Mouse (Mus musculus): Measurements from ENCODE around the gene Arhgap6. TPM values are rescaled to one million over a fixed set of nuclear protein-coding genes. Genes with fewer than 3 reads are reported as not detected.
A peak's percentile ranks its signal among the peaks of the same experiment; 100 is the strongest.

The Arhgap6 gene
- polyA plus RNA-seq (2012; rRNA removed): 8.7 and 11.2 TPM in 2 replicates

DNA sequence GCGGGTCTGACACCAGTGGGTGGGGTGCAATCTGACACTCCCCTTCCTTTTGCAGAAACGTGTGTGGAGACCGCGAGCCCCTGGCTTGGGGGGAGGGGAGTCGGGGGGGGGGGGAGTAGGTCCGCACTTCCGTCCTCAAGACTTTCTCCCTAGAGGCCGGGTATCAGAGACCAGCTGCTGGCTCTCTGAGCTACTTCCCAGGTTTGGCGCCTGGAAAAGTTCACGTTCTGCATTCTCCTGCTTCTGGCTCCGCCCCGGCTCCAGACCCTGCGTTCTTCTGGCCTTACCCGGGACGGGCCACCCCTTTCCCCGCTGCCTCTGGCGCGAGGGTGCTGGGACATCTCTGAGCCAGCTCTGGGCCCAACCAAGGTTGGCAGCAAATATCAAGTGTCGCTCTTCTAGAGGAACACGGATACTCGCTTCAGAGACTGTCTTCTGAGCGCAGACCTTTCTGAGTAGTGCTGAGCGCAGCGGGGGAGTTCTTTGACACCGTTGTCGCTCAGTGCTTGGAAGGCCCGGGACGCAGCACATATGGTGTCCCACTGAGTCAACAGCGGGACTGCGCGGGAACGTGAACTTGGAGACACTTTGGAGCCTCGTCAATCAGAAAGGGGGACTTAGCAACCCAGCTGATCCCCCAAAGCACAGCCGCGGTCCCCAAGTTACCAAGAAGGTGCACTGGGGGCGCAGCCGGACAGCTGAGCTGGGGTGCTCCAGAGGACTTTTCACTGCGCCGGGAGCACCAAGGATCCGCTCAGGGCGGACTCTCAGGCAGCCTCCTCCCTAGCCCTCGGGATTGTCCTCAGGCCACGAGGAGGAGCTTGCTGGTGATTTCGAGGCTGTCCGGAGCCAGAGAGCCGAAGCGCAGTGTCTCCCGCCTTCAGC is at the start of gene Arhgap6:
Gene Arhgap6, plus strand, starts transcription at position 126 of the 885 bp plus-strand sequence.
- DNase-seq (ENCODE audit: low spot score): peak; percentile 25

DNA sequence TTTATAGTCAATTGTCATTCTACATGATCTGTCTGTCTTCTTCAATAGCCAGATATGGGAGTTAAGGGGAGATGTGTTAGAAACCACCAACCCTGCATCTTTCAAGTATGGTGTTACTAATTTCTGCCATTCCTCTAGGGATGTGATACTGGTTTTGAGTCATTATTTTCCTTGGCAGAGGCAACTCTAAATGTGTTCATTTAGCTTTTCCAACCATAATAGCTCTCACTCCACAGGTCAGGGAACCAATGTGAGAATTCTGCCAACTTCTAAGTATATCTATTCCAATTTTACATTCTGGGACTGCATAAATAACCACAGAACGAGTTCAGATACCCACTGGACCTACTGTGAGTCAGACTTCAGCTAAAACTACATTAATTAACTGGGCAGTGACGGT is 47.9 kb upstream of the Arhgap6 start:
- DNase-seq (ENCODE audit: low spot score): no peak

DNA sequence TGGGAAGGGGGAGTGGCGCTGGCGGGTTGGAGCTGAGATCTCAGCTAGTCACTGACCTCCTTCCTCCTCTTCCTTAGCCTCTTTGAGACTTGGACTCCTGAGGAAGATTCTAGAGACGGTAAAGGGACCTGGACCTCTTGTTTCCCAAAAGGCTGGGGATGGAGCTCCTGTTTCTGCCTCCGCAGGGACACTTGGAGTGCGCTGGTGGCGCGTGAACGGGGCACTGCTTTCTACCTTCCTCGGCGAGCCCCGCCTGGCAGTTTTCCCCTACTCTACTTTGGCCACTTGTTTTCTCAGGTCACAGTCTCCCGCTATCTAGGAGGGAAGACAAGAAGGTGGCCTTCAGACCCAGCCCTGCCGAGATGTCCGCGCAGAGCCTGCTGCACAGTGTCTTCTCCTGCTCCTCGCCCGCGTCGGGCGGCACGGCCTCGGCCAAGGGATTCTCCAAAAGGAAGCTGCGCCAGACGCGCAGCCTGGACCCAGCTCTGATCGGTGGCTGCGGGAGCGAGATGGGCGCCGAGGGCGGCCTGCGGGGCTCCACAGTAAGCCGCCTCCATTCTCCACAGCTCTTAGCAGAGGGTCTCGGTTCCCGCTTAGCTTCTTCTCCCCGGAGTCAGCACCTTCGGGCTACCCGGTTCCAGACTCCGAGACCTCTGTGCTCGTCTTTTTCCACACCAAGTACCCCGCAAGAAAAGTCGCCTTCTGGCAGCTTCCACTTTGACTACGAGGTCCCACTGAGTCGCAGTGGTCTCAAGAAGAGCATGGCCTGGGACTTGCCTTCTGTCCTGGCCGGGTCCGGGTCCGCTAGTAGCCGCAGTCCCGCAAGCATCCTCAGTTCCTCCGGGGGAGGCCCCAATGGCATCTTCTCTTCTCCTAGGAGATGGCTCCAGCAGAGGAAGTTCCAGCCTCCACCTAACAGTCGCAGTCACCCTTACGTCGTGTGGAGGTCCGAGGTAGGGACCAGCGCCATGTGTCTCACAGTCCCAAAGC is 1.3 kb downstream of the Arhgap6 start:
- DNase-seq (ENCODE audit: low spot score): peak; percentile 23

DNA sequence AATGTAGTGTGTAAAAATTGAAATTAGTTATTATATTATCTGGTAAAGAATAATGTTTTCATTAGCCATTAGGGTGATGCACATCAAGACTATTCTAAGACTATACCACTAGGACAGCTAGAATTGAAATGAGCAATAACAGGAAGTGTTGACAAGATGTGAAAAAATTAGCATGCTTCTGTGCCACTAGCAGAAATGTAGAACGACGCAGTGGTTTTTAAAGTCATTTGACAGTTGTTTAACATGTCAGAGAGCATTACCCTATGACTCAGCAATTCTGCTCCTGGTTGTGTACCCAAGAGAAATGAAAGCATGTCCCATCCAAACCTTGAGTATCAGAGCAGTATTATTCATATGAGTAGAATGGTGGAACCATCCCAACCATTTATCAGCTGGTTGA is 9.8 kb downstream of the Arhgap6 start:
- DNase-seq (ENCODE audit: low spot score): no peak

DNA sequence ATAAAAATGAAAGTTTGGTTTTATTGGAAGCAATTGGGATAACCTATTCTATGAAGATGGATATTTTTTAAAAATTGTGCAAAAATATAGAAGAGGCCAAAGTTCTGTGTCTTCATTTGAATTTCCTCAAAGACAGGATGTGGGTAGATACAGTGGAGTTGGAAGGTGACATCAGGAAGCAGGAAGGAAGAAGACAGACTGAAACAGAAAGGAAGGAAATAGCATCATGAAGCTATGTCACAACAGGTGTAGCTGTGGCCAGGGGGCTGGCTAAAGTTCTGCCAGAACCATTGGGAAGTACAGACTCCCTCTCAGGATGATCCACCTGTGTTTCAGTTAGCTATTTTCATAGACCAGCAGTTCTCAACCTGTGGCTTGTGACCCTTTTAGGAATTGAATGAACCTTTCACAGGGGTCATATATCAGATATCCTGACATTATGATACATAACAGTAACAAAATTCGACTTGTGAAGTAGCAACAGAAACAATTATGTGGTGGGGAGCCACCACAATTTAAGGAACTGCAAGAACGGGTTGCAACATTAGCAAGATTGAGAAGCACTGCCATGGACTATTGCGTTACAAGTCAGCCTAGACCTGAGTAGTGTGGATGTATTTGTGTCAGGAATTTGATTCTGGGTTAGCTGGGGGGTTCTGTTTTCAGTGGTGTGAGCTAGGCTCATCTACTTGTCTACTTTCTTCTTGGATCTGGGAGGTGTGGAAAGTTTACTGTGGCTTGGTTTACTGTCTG is 15.8 kb downstream of the Arhgap6 start:
- DNase-seq (ENCODE audit: low spot score): no peak

DNA sequence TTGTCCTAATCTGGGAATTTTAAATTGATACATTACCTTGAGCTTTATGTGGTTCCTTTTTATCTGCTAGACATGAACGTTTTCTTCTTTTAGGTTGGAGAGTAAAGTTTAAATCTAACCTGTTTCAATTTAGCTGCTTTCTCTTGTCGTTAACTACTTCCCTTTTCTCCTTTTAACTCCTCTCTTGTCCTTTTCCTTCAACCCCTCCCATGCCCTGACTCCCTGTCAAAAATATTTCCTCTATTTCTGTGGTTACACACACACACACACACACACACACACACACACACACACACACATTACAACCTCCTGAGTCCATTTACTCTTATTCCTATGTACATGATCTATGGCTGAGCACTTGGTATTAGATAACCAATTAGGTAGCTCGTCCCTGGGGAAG is 24.0 kb downstream of the Arhgap6 start:
- DNase-seq (ENCODE audit: low spot score): no peak

DNA sequence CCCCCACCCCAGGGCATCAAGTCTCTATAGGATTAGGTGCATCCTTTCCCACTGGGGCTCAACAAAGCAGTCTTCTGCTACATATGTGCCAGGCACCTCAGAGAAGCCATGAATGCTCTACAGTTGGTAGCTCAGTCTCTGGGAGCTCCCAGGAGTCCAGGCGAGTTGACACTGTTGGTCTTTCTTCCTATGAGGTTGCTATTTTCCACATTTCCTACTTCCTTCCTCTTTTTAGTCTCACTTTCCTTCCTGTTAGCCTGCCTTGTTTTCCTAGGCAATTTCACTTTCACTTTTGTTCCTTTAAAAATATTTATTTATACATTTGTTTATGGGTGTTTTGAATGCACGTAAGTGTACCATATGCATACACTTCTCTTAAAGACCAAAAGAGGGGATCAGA is 29.3 kb downstream of the Arhgap6 start:
- no peak for DNase-seq (ENCODE audit: low spot score)

DNA sequence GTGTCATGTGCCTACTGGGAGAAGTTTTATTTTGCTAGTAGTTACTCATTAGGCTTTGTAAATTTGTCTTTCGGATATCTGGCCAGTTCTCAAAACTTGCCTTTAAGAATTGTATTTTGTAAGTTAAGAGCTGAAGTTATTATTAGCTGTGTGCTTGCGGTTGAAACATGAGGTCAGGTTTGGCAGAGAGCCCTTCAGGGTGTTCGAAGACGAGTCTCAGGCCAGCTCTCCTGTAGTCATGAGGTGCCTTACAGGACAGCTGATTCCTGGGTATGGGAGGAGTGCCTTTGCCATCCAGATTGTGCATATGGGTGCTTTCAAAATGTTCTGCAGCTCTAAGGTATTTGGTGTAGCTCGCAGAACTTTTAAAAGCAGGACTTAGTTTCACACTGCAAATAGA is 37.4 kb downstream of the Arhgap6 start:
- DNase-seq (ENCODE audit: low spot score): no peak

DNA sequence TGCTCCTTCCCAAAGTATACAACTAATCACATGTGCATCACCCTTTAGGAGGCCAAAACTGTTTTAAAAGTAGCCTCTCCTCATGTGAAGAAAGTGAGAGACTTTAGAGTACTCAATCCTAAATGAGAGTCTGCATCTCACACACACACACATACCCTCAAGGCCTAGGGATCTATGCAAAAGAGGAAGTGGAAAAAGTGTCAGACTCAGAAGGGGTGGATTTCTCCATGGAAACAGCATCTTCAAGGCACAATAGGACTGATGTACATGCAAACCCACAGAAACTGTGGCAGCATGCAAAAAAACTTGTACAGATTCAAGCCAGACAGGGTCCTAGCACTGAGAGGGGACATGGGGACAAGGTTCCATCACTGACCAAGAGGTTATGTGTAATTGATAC is 53.2 kb downstream of the Arhgap6 start:
- DNase-seq (ENCODE audit: low spot score): no peak

DNA sequence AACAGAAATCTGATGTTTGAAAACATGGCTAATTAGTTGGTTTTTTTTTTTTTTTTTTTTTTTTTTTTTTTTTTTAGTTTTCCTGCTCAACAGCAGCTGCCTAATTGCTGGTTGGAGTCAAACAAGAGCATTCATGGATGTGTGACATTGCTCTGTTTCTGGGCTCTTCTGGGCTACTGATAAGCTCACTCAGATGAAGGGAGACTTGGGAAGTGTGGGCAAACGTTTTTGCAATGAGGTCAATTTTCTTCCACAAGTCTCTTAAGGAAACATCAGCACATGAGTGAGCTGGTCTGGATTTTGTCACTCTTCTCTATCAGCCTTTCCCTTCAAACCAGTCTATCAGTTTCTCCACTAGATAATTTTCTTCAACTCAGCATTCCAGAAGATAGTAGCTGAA is 79.8 kb downstream of the Arhgap6 start:
- no peak for DNase-seq (ENCODE audit: low spot score)

DNA sequence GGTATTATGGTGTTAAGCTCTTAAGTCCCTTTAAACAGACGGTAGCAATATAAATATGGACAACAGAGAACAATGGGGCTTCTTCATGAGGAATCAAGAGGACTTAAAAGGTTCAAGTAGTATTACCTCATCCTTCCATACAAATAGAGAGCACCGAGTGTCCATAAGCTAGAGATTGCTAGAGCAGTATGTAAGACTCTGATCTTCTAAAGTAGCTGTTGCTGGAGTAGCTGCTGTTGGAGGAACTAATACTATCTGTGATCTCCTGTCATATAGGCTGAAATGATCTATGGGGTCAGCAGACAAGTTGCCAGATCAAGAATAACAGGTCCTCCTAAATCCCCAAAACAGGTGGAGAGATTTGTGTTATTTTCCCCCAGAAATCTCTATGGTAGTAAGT is 108.7 kb downstream of the Arhgap6 start:
- DNase-seq (ENCODE audit: low spot score): no peak

DNA sequence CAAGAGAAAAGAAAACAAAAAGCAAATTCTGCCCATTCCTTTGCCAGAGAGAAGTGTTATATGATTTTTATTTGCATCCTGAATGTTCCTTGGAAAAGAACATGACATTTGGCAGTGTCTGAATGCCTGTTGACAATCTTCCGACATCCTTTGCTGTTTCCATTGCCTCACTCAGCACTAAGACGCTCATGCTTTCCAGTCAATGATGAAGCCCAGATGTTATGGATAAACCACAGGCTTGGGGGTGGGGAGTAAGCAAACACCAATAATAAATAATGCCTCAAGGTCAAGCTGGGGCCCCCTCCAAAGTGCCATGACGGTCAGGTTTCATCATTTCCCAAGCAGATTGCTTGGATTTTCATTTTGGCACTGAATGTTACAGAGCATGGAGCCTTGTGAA is 109.2 kb downstream of the Arhgap6 start:
- no peak for DNase-seq (ENCODE audit: low spot score)

DNA sequence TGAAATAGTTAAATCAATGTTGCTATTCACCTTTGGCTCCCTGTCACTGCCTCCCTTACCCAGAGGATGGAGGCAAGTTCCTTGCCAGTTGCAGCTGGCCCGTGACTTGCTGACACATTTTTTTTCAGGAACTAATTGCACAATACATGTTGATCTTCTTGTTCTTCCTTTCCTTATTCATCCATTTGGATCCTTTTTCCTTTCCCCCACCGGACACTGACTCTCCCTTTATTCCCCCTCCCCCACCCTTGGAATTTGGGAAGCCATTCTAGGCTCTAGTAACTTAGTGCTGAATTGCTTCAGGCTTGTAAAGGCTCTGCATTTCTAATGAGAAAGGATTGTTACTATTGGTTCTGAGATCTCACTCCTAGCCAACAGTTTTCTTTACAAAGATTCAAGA is 112.7 kb downstream of the Arhgap6 start:
- DNase-seq (ENCODE audit: low spot score): no peak

DNA sequence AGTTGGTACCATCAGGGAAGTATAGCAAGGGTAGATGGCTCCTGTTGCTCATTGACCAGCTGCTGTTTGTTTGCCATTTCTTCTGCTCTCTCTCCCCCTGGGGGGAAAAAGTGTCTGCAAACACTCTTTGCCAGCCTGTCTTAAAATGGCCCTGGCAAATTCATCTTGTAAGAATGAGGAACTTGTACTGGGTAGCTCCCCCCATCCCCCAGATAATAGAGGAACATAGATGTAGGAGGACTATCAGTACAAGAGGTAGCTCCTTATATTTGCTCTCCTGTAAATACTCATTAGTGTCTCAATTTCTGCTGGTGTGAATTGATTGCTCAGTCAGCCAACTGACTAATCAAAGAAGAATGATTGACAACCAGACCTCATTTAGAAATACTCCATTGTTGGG is 118.6 kb downstream of the Arhgap6 start:
- no peak for DNase-seq (ENCODE audit: low spot score)

DNA sequence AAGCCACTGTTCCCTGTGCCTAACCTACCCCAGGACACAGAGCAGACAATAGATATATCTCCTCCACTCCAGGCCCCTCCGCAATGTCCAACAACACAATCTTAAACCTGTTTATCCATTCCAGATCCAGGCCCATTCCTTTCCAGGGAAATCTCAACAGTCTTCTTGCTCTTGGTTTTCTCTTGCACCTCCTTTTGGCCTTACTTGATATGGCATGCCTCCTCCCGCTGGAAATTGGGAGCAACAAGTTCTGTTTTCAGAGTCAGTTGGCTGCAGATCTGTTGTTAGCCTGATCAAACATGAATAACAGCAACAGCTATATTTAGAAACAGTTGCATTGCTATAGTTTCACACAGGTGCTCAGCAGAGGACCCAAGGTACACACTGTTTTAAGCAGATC is 126.0 kb downstream of the Arhgap6 start:
- DNase-seq (ENCODE audit: low spot score): no peak

DNA sequence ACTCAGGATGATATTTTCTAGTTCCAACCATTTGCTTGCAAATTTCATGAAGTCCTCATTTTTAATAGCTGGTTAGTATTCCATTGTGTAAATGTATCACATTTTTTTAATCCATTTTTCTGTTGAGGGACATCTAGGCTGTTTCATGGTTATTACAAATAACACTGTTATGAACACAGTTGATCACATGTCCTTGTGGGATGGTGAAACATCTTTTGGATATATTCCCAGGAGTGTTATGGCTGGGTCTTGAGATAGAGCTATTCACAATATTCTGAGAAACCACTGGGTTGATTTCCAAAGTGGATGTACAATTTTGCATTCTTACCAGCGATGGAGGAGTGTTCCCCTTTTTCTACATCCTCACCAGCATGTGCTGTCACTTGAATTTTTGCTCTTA is 137.5 kb downstream of the Arhgap6 start:
- DNase-seq (ENCODE audit: low spot score): no peak

DNA sequence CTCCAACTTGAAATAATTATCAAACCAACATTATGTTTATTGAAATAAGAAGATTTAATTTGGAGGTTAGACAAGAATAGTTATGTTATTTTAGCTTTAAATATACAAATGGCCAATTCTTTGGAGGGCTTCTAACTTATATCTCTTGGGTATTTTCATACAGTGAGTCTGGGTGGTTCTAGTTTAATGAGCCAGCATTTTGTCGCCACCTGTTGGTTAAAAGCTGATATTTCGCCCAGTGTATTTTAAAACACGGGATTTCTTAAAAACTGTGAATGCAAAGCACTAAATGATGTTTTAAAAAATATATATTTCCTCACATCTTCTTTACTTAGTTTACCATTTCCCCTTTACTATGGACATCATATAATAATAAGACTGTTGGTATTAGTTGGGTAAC is 140.5 kb downstream of the Arhgap6 start:
- DNase-seq (ENCODE audit: low spot score): no peak

DNA sequence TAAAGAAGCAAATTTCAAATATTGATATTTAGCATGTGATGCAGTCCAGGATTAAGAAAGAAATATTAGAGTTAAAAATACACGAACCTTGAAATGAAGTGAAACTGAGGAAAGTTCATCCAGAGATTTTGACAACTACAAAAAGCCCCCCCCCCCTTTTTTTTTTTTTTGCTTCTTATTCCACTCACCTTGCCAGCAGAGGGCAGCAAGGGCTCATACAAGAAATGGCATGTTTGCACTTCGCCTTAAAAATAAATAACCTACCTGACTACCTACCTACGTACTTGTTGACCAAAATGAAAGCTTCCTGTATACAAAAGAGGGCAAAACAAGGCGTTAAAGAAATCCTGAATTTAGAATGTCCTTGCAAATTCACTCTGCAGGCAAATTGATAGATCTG is 143.0 kb downstream of the Arhgap6 start:
- DNase-seq (ENCODE audit: low spot score): no peak

DNA sequence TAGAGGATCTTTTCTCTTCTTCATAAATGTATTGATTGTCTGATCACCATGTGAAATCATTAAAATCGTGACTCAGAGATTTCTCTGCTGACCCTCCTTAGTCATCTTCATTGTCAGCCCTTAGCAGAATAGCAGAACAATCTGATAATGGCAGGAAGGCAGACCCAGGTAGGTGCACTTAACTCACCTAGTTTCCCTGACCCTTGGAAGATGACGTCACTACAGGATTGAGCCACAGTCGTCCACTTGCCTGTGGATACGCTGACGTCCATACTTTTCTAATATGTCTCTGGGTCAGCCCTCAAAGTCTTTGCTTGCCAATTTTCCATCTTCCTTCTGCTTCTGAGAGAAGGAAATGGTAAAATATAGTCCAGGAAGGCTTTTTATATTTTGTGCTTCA is 146.8 kb downstream of the Arhgap6 start:
- no peak for DNase-seq (ENCODE audit: low spot score)

DNA sequence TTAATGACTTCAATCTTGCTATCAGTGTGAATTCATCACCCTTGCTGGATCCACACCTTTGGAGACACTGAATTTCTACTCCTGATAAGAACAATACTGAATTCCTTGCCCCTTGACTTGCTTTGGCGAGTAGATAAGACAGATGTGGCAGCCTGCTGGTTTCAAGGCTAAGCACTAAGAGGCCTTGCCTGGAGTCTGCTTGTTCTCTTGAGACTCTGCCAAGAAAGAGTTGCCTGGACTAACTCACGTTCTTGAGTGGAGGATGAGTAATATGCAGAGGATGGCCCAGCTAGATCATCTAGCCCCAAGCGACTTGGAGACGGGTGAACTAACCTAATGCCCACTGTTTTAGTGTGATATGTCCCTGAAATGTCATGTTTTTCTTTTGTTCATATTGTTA is 148.3 kb downstream of the Arhgap6 start:
- no peak for DNase-seq (ENCODE audit: low spot score)

DNA sequence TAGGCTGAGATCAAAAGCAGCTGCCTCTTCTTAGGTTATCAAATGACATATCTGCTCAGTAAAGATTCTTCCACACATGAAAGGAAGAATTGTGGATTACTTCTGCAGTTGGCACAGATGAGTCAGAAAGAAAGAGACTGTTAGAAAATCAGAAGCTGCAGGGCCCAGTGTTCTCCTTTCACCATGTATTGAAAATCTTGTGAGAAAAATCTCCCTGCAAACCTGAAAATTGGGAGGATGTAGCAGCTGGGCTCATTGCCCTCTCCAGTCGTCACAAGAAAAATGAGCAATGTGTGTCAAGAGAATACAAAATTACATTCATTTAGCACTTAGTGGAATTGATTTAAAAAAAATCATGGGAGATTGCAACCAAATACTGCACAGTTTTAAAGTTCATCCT is 180.5 kb downstream of the Arhgap6 start:
- no peak for DNase-seq (ENCODE audit: low spot score)

DNA sequence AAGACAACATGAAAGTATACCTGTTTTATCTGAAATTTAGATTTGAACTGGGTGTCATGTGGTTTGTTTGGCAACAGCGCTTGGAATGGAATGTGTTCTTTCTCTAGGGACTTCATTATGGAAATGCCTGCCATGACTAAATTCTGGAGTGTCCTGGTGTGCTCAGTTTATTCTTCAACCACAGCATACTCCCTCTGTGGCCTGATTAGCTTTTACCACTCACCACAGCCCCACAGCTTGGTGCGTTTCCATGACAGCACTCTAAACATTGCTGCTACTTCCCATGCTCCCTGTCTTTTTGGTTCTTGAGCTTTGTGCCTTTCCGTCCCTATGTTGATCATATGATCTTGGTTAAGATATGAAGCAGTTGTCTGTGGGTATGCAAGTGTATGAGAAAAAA is 182.9 kb downstream of the Arhgap6 start:
- DNase-seq (ENCODE audit: low spot score): no peak

Data from urinary bladder, adult 2 months (tissue).